Mouse (Mus musculus): ENCODE measurements around the gene Banp. TPM values are rescaled to one million over a fixed set of nuclear protein-coding genes. Genes with fewer than 3 reads are reported as not detected.
A peak's percentile ranks its signal among the peaks of the same experiment; 100 is the strongest.

The Banp gene
- polyA plus RNA-seq, 1 experiment: 28.3 TPM

DNA sequence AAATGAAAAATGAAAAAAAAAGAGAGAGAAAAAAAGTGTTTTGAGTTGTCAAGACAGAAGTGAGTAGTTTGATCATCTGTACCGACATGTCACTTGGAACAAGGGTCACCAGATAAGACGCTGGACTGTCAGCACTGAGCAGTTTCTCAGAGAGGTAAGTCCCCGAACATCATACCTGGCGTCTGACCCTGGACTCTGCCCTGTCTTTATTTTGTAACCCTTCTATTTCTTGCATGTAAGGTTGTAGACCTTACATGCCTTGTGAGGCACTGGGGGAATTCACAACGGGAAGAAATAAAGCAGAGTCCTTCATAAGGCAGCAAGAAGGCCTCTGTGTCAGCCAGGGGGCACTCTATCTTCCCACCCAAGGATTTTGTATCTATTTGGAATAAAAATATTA, 24.9 kb upstream of the Banp start:
- whole genome bisulfite sequencing: 60% methylated on average over 5 of the region's 5 CpGs
- DNase-seq (ENCODE audit: low read depth, low spot score): no peak

DNA sequence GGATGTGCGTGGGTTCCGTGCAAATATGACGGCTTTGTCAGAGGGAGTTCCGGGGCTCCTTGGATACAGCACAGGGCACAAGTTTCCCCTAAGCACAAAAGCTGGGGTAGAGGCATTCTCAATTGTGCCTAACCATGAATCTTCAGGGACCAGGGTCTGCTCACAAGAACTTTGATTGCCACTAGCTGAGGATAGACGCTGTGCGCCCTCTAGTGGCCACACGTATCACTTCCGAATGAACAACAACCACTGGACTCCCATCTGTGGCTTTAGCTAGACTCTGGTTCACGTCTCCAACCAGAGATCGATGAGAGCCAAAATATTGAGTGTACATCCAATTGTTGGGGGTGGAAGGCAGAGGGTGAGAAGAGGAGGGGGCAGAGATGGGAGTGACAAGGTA, 23.9 kb upstream of the Banp start:
- 28% methylated on average over 10 of the region's 10 CpGs for WGBS
- no peak for DNase-seq (ENCODE audit: low read depth, low spot score)

DNA sequence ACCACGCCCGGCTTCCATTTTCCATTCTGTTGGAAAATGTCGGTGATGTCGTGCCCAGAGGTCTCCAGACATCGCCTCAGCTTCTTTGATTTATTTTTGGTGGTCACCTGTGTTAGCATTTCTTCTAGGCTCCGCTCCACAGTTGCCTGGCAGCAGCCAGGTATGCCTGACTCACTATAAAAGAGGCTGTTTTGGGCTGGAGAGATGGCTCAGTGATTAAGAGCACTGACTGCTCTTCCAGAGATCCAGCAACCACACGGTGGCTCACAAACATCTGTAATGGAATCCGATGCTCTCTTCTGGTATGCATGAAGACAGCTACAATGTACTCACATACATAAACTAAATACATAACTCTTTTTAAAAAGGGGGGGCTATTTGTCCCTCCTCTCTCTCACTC, 23.3 kb upstream of the Banp start:
- WGBS: 59% methylated on average over 8 of the region's 8 CpGs
- no peak for DNase-seq (ENCODE audit: low read depth, low spot score)

DNA sequence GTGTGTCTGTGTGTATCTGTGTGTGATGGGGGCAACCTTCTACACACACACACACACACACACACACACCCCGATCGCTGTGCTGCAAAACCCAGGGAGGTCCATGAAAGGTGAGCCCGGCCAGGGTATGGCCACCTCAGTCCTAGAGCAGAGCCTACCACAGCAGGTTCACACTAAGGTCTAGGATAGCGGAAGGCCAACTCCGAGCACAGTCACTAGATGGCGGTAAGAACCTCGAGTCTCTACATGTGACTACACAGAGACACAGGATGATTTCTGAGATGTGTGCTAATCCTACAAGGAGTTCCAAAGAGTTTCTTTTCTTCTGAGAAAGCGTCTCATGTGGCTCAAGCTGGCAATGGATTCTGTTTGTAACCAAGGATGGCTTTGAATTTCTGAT, 22.2 kb upstream of the Banp start:
- DNase-seq (ENCODE audit: low read depth, low spot score): no peak

DNA sequence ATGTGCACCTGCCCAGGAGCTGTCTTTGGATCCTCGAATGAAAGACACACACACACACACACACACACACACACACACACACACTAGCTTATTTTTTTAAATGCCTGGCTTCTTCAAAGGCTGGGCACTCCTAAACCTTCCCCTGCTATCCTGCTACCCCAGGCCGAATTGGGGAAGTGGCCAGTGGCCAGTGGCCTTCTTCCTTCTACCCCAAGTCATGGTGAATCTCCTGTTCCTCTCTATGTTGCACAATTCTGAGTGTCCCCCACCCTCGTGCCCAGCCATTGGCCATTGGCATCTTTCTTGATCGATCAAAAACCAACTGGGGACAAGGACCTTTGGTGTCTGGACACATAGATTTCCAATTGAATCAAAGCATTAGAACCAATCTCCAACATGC, 19.5 kb upstream of the Banp start:
- no peak for DNase-seq (ENCODE audit: low read depth, low spot score)
- WGBS: 76% methylated on average over 4 of the region's 4 CpGs

More for the DNA sequence above, 22.2 kb upstream of the Banp start:
- WGBS: 31% methylated on average over 8 of the region's 8 CpGs

DNA sequence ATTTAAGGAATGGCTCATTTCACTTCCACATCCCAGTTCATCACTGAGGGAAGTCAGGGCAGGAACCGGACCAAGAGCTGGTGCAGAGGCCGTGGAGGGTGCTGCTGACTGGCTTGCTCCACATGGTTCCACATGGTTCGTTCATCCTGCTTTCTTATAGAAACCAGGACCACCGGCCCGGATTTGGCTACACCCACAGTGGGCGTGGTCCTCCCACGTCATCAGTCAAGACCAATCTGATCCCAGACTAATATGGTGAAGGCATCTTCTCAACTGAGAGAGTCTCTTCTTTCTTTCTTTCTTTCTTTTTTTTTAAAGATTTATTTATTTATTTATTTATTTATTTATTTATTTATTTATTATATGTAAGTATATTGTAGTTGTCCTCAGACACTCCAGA, 18.0 kb upstream of the Banp start:
- WGBS: 80% methylated on average over 7 of the region's 7 CpGs
- no peak for DNase-seq (ENCODE audit: low read depth, low spot score)

DNA sequence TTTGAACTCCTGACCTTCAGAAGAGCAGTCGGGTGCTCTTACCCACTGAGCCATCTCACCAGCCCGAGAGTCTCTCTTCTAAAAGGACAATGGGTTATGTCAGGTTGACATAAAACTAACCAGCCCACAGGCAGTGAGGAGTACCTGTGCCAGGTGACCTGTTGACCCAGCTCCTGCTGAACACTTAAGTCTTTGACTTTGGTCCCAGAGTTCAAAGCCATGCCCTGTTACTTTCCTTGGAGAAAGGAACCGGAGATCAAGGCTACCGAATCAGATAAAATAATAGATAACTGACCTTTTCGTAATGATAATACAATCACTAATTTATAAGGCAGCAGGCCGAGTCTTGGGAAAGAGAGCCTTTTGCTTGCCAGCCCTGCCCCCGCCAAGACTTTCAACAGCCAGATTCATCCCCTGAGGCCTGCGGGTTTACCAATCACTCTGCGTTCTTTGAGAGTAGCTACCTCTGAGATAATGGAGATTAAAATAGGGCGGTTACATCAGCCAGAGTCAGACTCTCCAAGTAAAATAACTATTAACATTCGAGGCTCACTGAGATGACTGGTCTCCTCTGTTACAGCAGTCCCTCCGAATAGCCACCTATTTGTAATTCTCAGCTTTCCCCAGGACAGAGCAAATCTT, 17.4 kb upstream of the Banp start:
- no peak for DNase-seq (ENCODE audit: low read depth, low spot score)
- WGBS: 84% methylated on average over 12 of the region's 12 CpGs

DNA sequence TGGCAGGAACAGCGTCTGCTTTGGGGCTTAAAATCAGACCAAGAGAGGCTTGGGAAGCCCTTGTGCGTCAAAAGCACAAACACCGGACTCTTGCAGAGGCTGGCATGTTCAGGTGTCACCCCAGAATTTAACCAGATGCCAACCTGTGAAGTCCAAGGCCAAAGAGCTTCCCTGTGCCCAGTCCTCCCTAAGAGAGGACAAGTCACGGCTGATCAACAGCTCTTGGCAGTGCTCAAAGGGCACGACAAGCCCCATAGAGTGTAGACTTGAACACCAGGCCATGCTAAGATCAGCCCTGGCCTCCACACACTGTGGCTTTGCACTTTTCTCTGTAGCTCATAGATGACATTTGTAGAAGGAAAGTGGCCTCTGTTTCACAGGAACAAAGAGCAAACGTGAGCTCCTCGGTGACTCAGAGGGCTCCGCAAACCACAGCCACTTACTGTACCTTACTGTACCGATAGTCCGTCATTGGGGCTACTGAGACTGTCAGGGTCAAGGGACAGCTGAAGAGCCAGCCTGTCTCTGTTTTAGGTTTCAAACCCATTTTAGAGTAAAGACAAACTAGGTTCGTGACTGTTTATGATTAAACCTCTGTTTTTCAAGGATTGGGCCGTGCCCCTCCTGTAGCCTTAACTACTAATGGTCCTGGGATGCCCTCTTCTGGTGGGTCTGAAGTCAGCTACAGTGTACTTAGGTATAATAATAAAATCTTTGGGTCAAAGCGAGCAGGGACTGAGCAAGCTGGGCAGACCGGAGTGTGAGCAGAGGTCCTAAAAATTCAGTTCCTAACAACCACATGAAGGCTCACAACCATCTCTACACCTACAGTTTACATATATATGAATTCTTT, 16.7 kb upstream of the Banp start:
- no peak for DNase-seq (ENCODE audit: low read depth, low spot score)
- WGBS: 85% methylated on average over 14 of the region's 14 CpGs

DNA sequence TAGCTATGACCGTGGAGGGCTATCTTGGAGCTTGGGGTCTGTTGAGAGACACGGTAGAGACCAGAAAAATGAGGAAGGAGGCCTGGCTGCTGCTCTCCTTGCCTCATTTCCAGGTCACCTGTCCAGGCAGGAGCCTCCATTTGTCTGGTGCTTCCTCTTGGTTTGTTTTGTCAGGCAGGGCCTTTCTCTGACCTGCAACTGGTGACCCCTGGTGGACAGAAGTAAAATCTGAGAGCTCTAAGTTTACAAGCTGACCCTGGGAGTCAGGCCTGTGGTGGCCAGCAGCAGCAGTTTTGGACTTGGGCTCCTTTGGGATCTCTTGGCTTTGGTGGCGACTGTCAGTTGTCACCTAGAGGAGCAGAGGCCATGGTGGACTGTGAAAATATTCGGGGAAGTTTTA, 15.0 kb upstream of the Banp start:
- no peak for DNase-seq (ENCODE audit: low read depth, low spot score)
- WGBS: 33% methylated on average over 4 of the region's 4 CpGs

DNA sequence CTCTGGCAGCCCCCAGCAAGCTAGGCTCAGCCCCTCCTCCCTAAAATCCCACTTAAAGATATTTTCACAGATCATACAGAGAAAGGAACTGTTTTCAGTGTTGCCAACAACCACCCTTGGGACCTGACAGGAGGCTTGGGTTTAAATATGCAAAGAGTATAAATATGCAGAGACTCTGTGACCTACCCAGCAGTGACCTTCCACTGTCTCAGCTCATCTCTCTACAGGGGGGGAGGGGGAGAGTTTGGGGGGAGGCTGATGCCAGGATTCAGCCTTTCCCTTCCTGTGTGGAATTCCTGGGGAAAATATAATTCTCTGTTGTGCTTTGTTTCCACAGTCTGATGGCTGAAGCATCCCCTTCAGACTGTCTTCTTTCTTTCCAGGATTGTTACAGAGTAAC, 14.6 kb upstream of the Banp start:
- DNase-seq (ENCODE audit: low read depth, low spot score): no peak

DNA sequence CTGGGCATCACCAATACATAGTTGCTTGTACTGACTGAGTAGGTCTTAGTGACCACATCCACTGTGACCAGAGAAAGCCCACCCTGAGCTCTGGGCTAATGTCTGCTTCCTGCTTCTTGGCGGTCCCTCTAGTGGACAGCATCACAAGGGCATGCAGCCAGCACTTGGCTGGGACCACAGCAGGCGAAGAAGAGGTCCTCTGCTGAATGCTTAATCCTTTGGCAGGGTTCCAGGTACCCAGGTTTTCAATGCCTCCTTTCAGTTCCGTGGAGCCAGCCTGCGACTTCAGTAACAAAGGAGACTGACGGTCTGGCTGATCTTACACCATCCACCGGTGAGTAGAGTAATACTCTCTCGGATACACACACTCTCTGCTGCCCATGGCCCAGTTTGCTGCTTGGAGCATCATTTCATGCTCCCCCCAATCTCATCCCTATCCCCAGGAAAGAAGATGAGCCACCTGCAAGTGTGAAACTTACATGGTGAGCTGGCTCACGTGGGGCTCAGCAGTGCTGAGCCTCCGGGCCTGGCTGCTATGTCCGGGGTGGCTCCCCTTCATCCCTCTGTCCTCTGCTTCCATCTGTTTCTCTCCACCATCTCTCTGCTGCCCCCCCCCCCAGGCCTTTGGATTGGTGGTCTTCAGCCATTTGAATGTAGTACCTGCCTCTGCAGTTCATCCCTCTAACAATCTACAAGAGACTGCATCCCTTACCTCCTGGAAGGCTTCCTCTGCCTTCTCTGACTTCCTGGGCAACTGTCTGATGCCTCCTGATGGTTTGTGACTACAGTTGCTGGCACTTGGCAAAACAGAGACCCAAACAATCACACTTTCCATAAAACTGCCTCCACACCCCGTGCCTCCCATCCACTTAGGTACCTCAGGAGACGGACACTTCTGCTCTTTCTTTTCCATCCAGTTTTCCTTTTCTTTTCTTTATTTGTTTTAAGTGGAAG, 13.9 kb upstream of the Banp start:
- 44% methylated on average over 12 of the region's 12 CpGs for WGBS
- DNase-seq (ENCODE audit: low read depth, low spot score): no peak

DNA sequence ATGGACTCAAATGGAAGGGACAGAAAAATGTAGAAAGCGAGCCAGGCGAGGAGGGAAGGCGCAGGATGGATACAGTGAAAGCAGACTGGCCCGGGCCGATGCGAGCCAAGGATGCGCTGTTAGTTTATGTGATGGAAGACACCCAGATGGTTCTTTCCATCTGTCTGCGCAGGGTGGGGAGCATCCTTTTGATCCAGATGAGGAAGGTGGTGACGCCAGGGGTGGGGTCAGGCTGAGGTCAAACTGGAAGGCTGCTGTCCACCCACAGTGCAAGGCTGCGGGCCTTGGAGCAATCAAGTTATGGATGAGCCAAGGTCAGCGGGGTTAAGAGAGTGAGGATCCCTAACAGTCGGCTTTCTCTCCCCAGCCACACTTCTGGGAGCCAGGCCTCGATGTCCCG, 13.2 kb upstream of the Banp start:
- 58% methylated on average over 14 of the region's 14 CpGs for WGBS
- no peak for DNase-seq (ENCODE audit: low read depth, low spot score)

DNA sequence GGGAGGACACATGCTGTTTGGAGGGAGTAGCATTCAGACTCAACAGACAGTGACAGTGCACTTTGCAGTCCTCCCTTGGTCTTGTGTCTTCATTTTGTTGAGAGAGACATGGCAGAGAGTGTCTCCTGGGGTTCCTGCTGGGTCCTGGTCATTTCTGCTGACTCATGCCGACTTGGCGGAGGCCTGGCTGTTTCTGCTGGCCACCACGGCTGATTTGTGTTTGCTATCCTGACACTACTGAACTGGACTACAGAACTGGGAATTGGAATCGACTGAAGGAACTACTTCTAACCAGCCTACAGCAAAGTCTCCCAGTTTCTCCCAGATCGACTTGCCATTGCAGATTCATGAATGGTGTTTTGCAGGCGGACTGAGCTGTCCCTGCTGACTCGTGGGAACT, 10.8 kb upstream of the Banp start:
- DNase-seq (ENCODE audit: low read depth, low spot score): no peak
- WGBS: 86% methylated on average over 7 of the region's 7 CpGs

DNA sequence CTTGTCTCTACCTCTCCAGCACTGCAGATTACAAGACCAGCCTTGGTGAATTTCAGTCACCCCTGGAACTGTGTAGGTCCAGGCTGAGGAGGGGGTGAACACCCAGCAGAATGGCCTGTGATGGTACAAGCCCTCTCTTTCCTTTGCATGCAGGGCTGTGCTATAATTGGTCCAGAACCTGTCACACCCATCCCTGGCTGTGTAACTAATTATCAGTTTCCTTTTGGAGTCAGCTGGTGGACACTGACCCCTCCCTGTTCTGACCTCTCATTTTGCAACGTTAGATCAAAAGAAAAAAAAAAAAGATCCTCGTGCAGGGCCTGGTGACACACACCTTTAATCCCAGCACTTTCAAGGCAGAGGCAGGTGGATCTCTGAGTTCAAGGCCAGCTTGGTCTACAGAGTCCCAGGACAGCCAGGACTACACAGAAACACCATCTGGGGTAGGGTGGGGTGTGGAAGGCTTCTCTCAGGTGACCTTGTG, 6.5 kb upstream of the Banp start:
- 14% methylated on average over 2 of the region's 2 CpGs for WGBS
- no peak for DNase-seq (ENCODE audit: low read depth, low spot score)

DNA sequence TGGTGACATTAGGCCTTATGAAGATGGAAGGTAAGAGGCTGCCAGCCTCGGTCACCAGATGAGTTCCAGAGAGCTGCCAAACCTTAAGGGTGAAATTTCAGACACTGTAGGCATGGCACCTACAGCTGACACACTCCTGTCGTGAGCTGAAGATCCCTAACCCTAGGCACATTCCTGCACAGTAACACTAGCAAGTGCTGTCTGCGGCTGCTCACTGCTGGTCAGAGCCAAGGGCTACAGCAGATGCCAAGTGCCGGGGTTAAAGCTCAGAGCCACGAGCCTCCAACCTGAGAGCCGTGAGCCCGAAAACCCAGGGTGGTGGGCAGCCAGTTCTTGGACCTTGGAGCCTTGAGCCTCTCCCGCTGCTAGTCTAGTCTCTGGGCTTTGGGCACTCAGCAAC, 5.8 kb upstream of the Banp start:
- DNase-seq (ENCODE audit: low read depth, low spot score): no peak
- 82% methylated on average over 8 of the region's 8 CpGs for WGBS

DNA sequence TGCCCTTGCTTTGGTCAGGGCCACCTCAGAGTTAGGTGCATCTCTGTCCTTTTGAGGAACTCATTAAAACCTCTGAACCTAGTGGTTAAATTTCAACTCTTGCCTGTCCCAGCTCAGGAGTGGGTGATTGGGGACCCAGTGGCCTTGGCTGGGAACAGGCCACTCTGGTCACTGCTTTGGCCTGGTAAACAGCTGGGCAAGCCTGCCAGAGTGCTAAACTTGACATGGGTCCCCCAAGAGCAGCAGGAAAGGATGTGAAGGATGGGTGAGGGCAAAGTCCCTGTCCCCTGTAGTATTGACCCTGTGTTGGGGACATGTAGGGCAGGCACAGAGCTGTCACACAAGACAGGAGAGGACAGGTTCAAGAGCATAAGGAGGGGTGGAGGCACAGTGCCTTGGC, 4.7 kb upstream of the Banp start, which contains the start of gene Car5a:
Car5a (minus strand) TSS at position 74 of the 400 bp plus-strand sequence.
- no peak for DNase-seq (ENCODE audit: low read depth, low spot score)

DNA sequence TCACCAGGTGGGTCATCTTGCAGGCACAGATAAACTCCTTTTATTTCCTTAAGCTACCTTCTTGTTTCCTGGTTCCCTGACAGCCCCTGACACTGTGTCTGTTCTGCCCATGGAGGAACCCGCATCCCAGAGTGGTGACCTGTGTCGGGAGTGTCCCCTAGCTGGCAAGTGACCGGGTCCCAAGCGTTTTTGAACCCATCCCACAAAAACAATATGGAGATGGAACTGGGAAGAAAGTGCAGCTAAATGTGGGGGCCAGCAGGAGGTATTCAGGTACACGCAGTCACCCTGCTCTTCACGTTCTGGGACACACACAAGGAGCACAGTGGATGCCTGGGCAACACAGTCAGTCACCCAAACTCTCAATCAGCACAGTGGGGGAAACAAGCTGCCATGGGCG, 3.2 kb upstream of the Banp start:
- WGBS: 92% methylated on average over 7 of the region's 7 CpGs
- DNase-seq (ENCODE audit: low read depth, low spot score): no peak

DNA sequence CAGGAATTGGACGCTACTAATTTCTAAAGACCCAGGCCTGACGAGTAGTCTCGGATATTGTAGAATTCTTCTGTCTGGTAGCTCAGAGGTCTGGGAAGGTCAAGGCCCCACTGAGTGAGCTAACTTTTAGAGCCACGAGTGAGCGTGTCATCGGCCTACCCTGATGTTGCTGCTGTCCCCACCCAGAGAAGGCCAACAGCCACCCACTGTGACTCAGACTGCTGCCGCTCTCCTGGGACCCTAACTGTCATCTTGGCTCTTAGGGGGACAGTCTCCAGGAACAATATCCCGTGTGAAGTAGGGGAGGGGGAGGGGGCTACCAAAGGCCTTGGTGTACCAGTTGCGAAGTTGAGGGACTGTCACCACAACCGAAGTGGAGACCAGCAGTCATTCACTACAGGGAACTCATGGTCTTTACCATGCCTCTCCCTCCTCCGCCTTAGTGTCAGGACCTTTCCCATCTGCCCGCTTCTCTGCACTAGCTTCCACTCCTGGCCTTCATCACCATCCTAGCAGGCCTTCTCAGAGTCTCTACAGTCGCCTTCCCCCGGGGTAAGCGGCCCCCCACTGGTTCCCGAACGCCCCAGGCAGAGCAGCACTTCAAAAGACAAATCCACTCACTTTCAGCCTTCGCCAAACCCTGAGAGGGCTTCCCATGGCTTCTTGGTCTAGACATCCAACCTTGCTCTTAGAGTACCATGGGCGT, 2.4 kb upstream of the Banp start:
- 42% methylated on average over 19 of the region's 19 CpGs for WGBS
- DNase-seq (ENCODE audit: low read depth, low spot score): no peak

DNA sequence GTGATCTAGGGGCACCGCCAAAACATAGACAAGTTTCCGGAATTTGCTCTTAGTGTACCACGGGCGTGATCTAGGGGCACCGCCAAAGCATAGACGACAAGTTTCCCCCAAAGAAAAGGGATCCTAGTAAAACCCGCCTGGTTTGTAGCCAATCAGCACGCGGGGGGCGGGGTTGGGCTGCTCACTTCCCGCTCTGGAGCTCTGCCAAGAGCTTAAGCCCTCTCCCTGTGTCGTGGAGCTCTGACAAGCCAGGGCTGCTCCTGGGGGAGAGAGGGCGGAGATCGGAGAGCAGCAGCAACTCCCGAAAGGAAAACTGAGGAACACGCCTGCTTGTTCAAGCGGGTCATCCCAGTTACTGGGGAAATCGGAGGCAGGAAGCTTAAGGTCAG, 1.8 kb upstream of the Banp start:
- 3% methylated on average over 18 of the region's 18 CpGs for WGBS
- DNase-seq (ENCODE audit: low read depth, low spot score): peak; percentile 65
